Mouse (Mus musculus): ENCODE results near the gene Cnot6. TPM values are rescaled to one million over a fixed set of nuclear protein-coding genes. Genes with fewer than 3 reads are reported as not detected.

The Cnot6 gene
- polyA plus RNA-seq, 1 experiment, result 24.4 TPM

GRCm38 (mm10) chr11:49650113-49650993 lies 62.2 kb downstream of the Cnot6 start:
- H3K4me1 ChIP-seq (ENCODE audit: control insufficient read depth, insufficient read depth, low read length), result peaks cover 8% of the 10 kb centered on the region; the same call in 1 of the 2 replicates
- no peak overlapping the region for H3K4me3 ChIP-seq (ENCODE audit: insufficient read depth, low read length)
- peak overlapping the region; percentile 60; the same call in 1 of the 2 replicates for H3K27ac ChIP-seq (ENCODE audit: insufficient read depth, low read length)
- TF ChIP-seq CTCF (IDR thresholded peaks at IDR 0.05; ENCODE audit: extremely low read depth, insufficient read depth, low read length) (peak; percentile 41), POLR2A (IDR thresholded peaks at IDR 0.05; ENCODE audit: extremely low read depth, insufficient read depth, low read length) (no peak)

DNA sequence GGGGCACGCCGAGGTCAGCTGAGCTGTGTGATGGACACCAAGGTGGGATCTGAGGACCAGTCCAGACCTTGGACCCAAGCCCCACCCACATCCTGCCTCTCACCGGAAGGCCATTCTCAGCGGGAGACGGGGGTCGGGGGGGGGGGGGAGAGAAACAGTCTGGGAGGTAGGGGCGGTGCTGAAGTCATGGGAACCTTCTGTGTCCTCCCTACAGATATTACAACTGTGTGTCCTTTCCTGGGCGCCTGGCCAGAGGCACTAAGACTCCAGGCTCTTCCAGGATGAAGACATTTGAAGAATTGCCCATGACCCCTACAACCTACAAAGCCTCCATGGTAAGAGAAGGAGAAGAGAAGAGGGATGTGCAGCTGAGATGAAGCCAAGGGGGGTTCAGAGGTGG lies 66.8 kb downstream of the Cnot6 start:
- Histone ChIP-seq H3K4me3 (ENCODE audit: insufficient read depth, low read length) (no peak overlapping the region), H3K27ac (ENCODE audit: insufficient read depth, low read length) (no peak overlapping the region), H3K4me1 (ENCODE audit: control insufficient read depth, insufficient read depth, low read length) (0 out of 2 replicates have a peak, but pooled peaks cover 2% of the 10 kb centered on the region)
- TF ChIP-seq POLR2A (IDR thresholded peaks at IDR 0.05; ENCODE audit: extremely low read depth, insufficient read depth, low read length), result no peak
- no peak for TF ChIP-seq CTCF (IDR thresholded peaks at IDR 0.05; ENCODE audit: extremely low read depth, insufficient read depth, low read length)

- no peak overlapping the region for H3K27ac ChIP-seq (ENCODE audit: insufficient read depth, low read length)
- TF ChIP-seq CTCF (IDR thresholded peaks at IDR 0.05; ENCODE audit: extremely low read depth, insufficient read depth, low read length) (peak; percentile 45), POLR2A (IDR thresholded peaks at IDR 0.05; ENCODE audit: extremely low read depth, insufficient read depth, low read length) (no peak)
- H3K4me1 ChIP-seq (ENCODE audit: control insufficient read depth, insufficient read depth, low read length), result no peaks in the 10 kb centered on the region
- no peak overlapping the region for H3K4me3 ChIP-seq (ENCODE audit: insufficient read depth, low read length)
Observed at GRCm38 (mm10) chr11:49636449-49636848, 76.1 kb downstream of the Cnot6 start.

- no peak overlapping the region for H3K4me3 ChIP-seq (ENCODE audit: insufficient read depth, low read length)
- no peaks in the 10 kb centered on the region for H3K4me1 ChIP-seq (ENCODE audit: control insufficient read depth, insufficient read depth, low read length)
- no peak for TF ChIP-seq CTCF (IDR thresholded peaks at IDR 0.05; ENCODE audit: extremely low read depth, insufficient read depth, low read length)
- no peak for TF ChIP-seq POLR2A (IDR thresholded peaks at IDR 0.05; ENCODE audit: extremely low read depth, insufficient read depth, low read length)
- no peak overlapping the region for H3K27ac ChIP-seq (ENCODE audit: insufficient read depth, low read length)
Observed at GRCm38 (mm10) chr11:49635671-49636070, 76.9 kb downstream of the Cnot6 start.

DNA sequence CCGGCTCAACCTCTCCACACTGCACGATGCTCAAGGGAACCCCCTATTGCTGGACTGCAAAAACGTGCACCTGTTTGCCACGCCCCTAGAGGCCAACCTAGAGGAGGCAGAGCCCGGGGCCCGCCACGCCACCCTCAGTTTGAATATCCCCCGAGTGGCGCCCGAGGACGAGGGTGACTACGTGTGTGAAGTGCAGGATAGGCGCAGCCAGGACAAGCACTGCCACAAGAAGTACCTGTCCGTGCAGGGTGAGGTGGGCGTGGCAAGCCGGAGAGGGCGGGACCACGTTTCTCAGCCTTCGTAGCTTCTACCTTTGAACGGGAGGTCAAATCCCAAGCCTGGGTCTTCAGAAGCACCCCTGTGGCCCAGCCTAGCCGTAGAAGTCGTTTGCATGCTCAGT lies 78.4 kb downstream of the Cnot6 start:
- H3K4me3 ChIP-seq (ENCODE audit: insufficient read depth, low read length), result no peak overlapping the region
- TF ChIP-seq CTCF (IDR thresholded peaks at IDR 0.05; ENCODE audit: extremely low read depth, insufficient read depth, low read length), result no peak
- no peak for TF ChIP-seq POLR2A (IDR thresholded peaks at IDR 0.05; ENCODE audit: extremely low read depth, insufficient read depth, low read length)
- no peak overlapping the region for H3K27ac ChIP-seq (ENCODE audit: insufficient read depth, low read length)
- no peaks in the 10 kb centered on the region for H3K4me1 ChIP-seq (ENCODE audit: control insufficient read depth, insufficient read depth, low read length)

DNA sequence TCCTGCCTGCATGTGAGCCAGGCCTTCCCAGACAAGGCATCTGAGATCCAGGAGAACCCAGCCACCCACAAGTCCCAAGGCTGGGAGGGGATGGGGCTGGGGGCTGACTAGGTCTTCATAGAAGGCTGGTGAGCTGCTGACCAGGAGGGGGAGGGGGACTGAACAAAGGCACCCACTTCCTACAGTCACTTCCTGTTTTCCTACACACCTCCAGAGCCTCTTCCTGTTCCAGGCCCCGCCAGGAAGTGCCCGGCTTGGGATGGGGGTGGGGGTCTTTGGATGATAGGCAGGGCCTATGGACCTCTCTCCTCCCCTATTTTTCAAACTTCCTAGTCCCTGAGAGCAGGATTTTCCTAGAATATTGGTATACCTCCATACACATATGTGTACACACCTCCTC lies 80.3 kb downstream of the Cnot6 start:
- Histone ChIP-seq H3K27ac (ENCODE audit: insufficient read depth, low read length) (no peak overlapping the region), H3K4me1 (ENCODE audit: control insufficient read depth, insufficient read depth, low read length) (no peaks in the 10 kb centered on the region), H3K4me3 (ENCODE audit: insufficient read depth, low read length) (no peak overlapping the region)
- TF ChIP-seq POLR2A (IDR thresholded peaks at IDR 0.05; ENCODE audit: extremely low read depth, insufficient read depth, low read length) (no peak), CTCF (IDR thresholded peaks at IDR 0.05; ENCODE audit: extremely low read depth, insufficient read depth, low read length) (no peak)

GRCm38 (mm10) chr11:49631154-49631553 lies 81.4 kb downstream of the Cnot6 start:
- TF ChIP-seq POLR2A (IDR thresholded peaks at IDR 0.05; ENCODE audit: extremely low read depth, insufficient read depth, low read length), result no peak
- no peak for TF ChIP-seq CTCF (IDR thresholded peaks at IDR 0.05; ENCODE audit: extremely low read depth, insufficient read depth, low read length)
- H3K27ac ChIP-seq (ENCODE audit: insufficient read depth, low read length), result no peak overlapping the region
- no peak overlapping the region for H3K4me3 ChIP-seq (ENCODE audit: insufficient read depth, low read length)
- H3K4me1 ChIP-seq (ENCODE audit: control insufficient read depth, insufficient read depth, low read length), result no peaks in the 10 kb centered on the region

- Histone ChIP-seq H3K27ac (ENCODE audit: insufficient read depth, low read length) (no peak overlapping the region), H3K4me1 (ENCODE audit: control insufficient read depth, insufficient read depth, low read length) (no peaks in the 10 kb centered on the region), H3K4me3 (ENCODE audit: insufficient read depth, low read length) (no peak overlapping the region)
- TF ChIP-seq CTCF (IDR thresholded peaks at IDR 0.05; ENCODE audit: extremely low read depth, insufficient read depth, low read length), result no peak
- no peak for TF ChIP-seq POLR2A (IDR thresholded peaks at IDR 0.05; ENCODE audit: extremely low read depth, insufficient read depth, low read length)
Observed at GRCm38 (mm10) chr11:49626748-49627147, 85.8 kb downstream of the Cnot6 start.

- Histone ChIP-seq H3K4me3 (ENCODE audit: insufficient read depth, low read length) (no peak overlapping the region), H3K27ac (ENCODE audit: insufficient read depth, low read length) (no peak overlapping the region), H3K4me1 (ENCODE audit: control insufficient read depth, insufficient read depth, low read length) (no peaks in the 10 kb centered on the region)
- TF ChIP-seq POLR2A (IDR thresholded peaks at IDR 0.05; ENCODE audit: extremely low read depth, insufficient read depth, low read length) (no peak), CTCF (IDR thresholded peaks at IDR 0.05; ENCODE audit: extremely low read depth, insufficient read depth, low read length) (no peak)
Observed at GRCm38 (mm10) chr11:49625863-49626262, 86.7 kb downstream of the Cnot6 start.

GRCm38 (mm10) chr11:49624156-49624555 lies 88.4 kb downstream of the Cnot6 start:
- no peak overlapping the region for H3K27ac ChIP-seq (ENCODE audit: insufficient read depth, low read length)
- no peaks in the 10 kb centered on the region for H3K4me1 ChIP-seq (ENCODE audit: control insufficient read depth, insufficient read depth, low read length)
- no peak for TF ChIP-seq CTCF (IDR thresholded peaks at IDR 0.05; ENCODE audit: extremely low read depth, insufficient read depth, low read length)
- no peak for TF ChIP-seq POLR2A (IDR thresholded peaks at IDR 0.05; ENCODE audit: extremely low read depth, insufficient read depth, low read length)
- no peak overlapping the region for H3K4me3 ChIP-seq (ENCODE audit: insufficient read depth, low read length)
